Comparison of ENCODE assay signal across 8 mouse cellular contexts in genomic region chr9:65724471-65725290, GRCm38 (mm10). TPM values are rescaled to one million over a fixed set of nuclear protein-coding genes. Genes with fewer than 3 reads are reported as not detected.
DNase-seq lines count a peak whose midpoint lies in the region; ATAC-seq and TF ChIP-seq lines count a peak whose summit lies in the region.

No protein-coding gene starts in this region.

- no peaks in the 10 kb centered on the region for H3K9me3 ChIP-seq in lung, postnatal 0 days (ENCODE audit: low read length)
- H3K9me3 ChIP-seq in forebrain, embryonic 14.5 days (replicated peaks; ENCODE audit: control insufficient read depth, low read length): no peaks in the 10 kb centered on the region
- H3K9me3 ChIP-seq in hindbrain, embryonic 11.5 days (ENCODE audit: control insufficient read depth, low read length): no peaks in the 10 kb centered on the region
- no peaks in the 10 kb centered on the region for H3K9me3 ChIP-seq in midbrain, embryonic 11.5 days (ENCODE audit: control insufficient read depth, low read length)

- H3K4me1 ChIP-seq in lung, postnatal 0 days (ENCODE audit: insufficient read depth, low read depth, low read length): no peaks in the 10 kb centered on the region
- H3K4me1 ChIP-seq in forebrain, embryonic 14.5 days (ENCODE audit: control insufficient read depth, insufficient read depth, low read length): peaks cover 34% of the 10 kb centered on the region
- H3K4me1 ChIP-seq in hindbrain, embryonic 11.5 days (replicated peaks; ENCODE audit: control insufficient read depth, insufficient read depth, low read length): peaks cover 7% of the 10 kb centered on the region; the same call in 1 of the 2 replicates
- H3K4me1 ChIP-seq in midbrain, embryonic 11.5 days (ENCODE audit: control insufficient read depth, insufficient read depth, low read length): peaks cover 29% of the 10 kb centered on the region

- H3K4me2 ChIP-seq in lung, postnatal 0 days (replicated peaks; ENCODE audit: low read depth, low read length): no peak overlapping the region
- H3K4me2 ChIP-seq in forebrain, embryonic 14.5 days (ENCODE audit: low read length): peak overlapping the region; percentile 5; the same call in 1 of the 2 replicates
- H3K4me2 ChIP-seq in hindbrain, embryonic 11.5 days (replicated peaks; ENCODE audit: low read depth, low read length): no peak overlapping the region
- H3K4me2 ChIP-seq in midbrain, embryonic 11.5 days: no peak overlapping the region

- DNase-seq in lung, postnatal 0 days (ENCODE audit: low spot score): peak; percentile 27
- DNase-seq in lung, adult 18-20 months: no peak
- peak; percentile 38 for DNase-seq in cerebellum, adult 11 months
- DNase-seq in forebrain, embryonic 14.5 days (ENCODE audit: low spot score): peak; percentile 88
- DNase-seq in hindbrain, embryonic 11.5 days (ENCODE audit: low spot score): peak; percentile 32
- DNase-seq in midbrain, embryonic 11.5 days (ENCODE audit: low spot score, missing footprints): peak; percentile 89
- no peak for DNase-seq in spleen, postnatal 4 days (ENCODE audit: low spot score in 2 of 2)

- no peak for ATAC-seq in lung, postnatal 0 days
- peak; percentile 83 for ATAC-seq in forebrain, embryonic 14.5 days
- no peak for ATAC-seq in hindbrain, embryonic 11.5 days (ENCODE audit: low FRiP score)
- ATAC-seq in midbrain, embryonic 11.5 days (ENCODE audit: low FRiP score): no peak
- no peak for ATAC-seq in megakaryocyte progenitor cell, adult 5-6 weeks (replicated peaks; ENCODE audit: poor library complexity)

- WGBS in lung, postnatal 0 days: 69% methylated on average over 8 of the region's 8 CpGs
- 2% methylated on average over 8 of the region's 8 CpGs for WGBS in forebrain, embryonic 14.5 days
- WGBS in hindbrain, embryonic 11.5 days: 47% methylated on average over 8 of the region's 8 CpGs
- WGBS in midbrain, embryonic 11.5 days: 23% methylated on average over 8 of the region's 8 CpGs

- H3K36me3 ChIP-seq in lung, postnatal 0 days (ENCODE audit: insufficient read depth, low read length): no peaks in the 10 kb centered on the region
- no peaks in the 10 kb centered on the region for H3K36me3 ChIP-seq in forebrain, embryonic 14.5 days (ENCODE audit: control insufficient read depth, insufficient read depth, low read length)
- no peaks in the 10 kb centered on the region for H3K36me3 ChIP-seq in hindbrain, embryonic 11.5 days (ENCODE audit: control insufficient read depth, insufficient read depth, low read length)
- no peaks in the 10 kb centered on the region for H3K36me3 ChIP-seq in midbrain, embryonic 11.5 days (ENCODE audit: control insufficient read depth, insufficient read depth, low read length)

- H3K4me3 ChIP-seq in lung, postnatal 0 days (ENCODE audit: low read depth, low read length): no peak overlapping the region
- no peak overlapping the region for H3K4me3 ChIP-seq in forebrain, embryonic 14.5 days (ENCODE audit: low read depth, low read length)
- H3K4me3 ChIP-seq in hindbrain, embryonic 11.5 days (ENCODE audit: low read depth, low read length): no peak overlapping the region
- no peak overlapping the region for H3K4me3 ChIP-seq in midbrain, embryonic 11.5 days (ENCODE audit: low read depth, low read length)

- TF ChIP-seq EP300 in lung, postnatal 0 days (IDR thresholded peaks at IDR 0.05): no peak

- no peaks in the 10 kb centered on the region for H3K27me3 ChIP-seq in lung, postnatal 0 days (replicated peaks; ENCODE audit: insufficient read depth, low read length)
- H3K27me3 ChIP-seq in forebrain, embryonic 14.5 days (replicated peaks; ENCODE audit: control insufficient read depth, insufficient read depth, low read length): no peaks in the 10 kb centered on the region
- no peaks in the 10 kb centered on the region for H3K27me3 ChIP-seq in hindbrain, embryonic 11.5 days (ENCODE audit: control insufficient read depth, insufficient read depth, low read length)
- H3K27me3 ChIP-seq in midbrain, embryonic 11.5 days (ENCODE audit: control insufficient read depth, insufficient read depth, low read length): no peaks in the 10 kb centered on the region

- no peak for TF ChIP-seq CTCF in lung, postnatal 0 days (IDR thresholded peaks at IDR 0.05)

- H3K27ac ChIP-seq in lung, postnatal 0 days (ENCODE audit: low read length): no peak overlapping the region
- peak overlapping the region; percentile 84 for H3K27ac ChIP-seq in forebrain, embryonic 14.5 days (ENCODE audit: low read depth, low read length)
- peak overlapping the region; percentile 61 for H3K27ac ChIP-seq in hindbrain, embryonic 11.5 days (ENCODE audit: low read depth, low read length)
- peak overlapping the region; percentile 22; the same call in 1 of the 2 replicates for H3K27ac ChIP-seq in midbrain, embryonic 11.5 days (ENCODE audit: low read depth, low read length)

- no peak overlapping the region for H3K9ac ChIP-seq in lung, postnatal 0 days (replicated peaks; ENCODE audit: low read depth)
- H3K9ac ChIP-seq in forebrain, embryonic 14.5 days (ENCODE audit: low read length): peak overlapping the region; percentile 4; the same call in 1 of the 2 replicates
- H3K9ac ChIP-seq in hindbrain, embryonic 11.5 days (ENCODE audit: low read depth, low read length): 0 out of 2 replicates have a peak overlapping the region, but pooled peaks have one; percentile 15
- peak overlapping the region; percentile 1; the same call in 1 of the 2 replicates for H3K9ac ChIP-seq in midbrain, embryonic 11.5 days (ENCODE audit: low read length)

RNA-seq across cellular contexts. Expression of gene Oaz2, which starts 56.9 kb away (rescaled TPM):
- polyA plus RNA-seq in lung, postnatal 0 days (2015; fragmentation: Nextera tagmentation; extraction: Ambion mirVana): 639 and 649 TPM in 2 replicates
- 206 and 233 TPM in 2 replicates for polyA plus RNA-seq in forebrain, embryonic 14.5 days (2014; fragmentation: Nextera tagmentation; extraction: Ambion mirVana)
- 204 and 224 TPM in 2 replicates for polyA plus RNA-seq in hindbrain, embryonic 11.5 days (2014; fragmentation: Nextera tagmentation; extraction: Ambion mirVana)
- 199 and 215 TPM in 2 replicates for polyA plus RNA-seq in midbrain, embryonic 11.5 days (2014; fragmentation: Nextera tagmentation; extraction: Ambion mirVana)
- total RNA-seq in megakaryocyte progenitor cell, adult 5-6 weeks (2015): 8.3 and 15.7 TPM in 2 replicates
- total RNA-seq in megakaryocyte progenitor cell, adult 5-6 weeks (2017): 34.4 and 37.3 TPM in 2 replicates

Comparison
In these comparisons a context has a peak if more than half of its experiments do, and no peak if none do; other contexts are left out.
1. DNase-seq: peak in lung, postnatal 0 days (single experiment), cerebellum, adult 11 months (single experiment), forebrain, embryonic 14.5 days (single experiment), hindbrain, embryonic 11.5 days (single experiment) and midbrain, embryonic 11.5 days (single experiment); none in lung, adult 18-20 months (0 of 2) and spleen, postnatal 4 days (0 of 2).